Mouse (Mus musculus) common myeloid progenitor, adult 5-6 weeks (primary cell): Measurements from ENCODE around the gene Cilp. TPM values are rescaled to one million over a fixed set of nuclear protein-coding genes. Genes with fewer than 3 reads are reported as not detected.

Experiments used
- ATAC-seq: replicated peaks from 2 replicates; pipeline ENCODE4 v1.8.0; 2016; ENCODE audit warnings: low read depth, mild to moderate bottlenecking, moderate TSS enrichment, inconsistent platforms; ENCODE audit not compliant: poor library complexity, severe bottlenecking
- total RNA-seq: library from RNA; stranded (forward); fragments of 200-1000, 187-1606 nt; gene quantifications from 2 replicates; pipeline ENCODE4 v1.2.3, GENCODE M21; 2017

Cilp gene
- total RNA-seq, 1 experiment from 2014 or later = 0.14 TPM

GRCm38 (mm10) chr9:65289988-65290387 lies 25.0 kb downstream of the Cilp start:
- no peak for ATAC-seq

GRCm38 (mm10) chr9:65292421-65292820 lies 27.4 kb downstream of the Cilp start:
- no peak for ATAC-seq

- ATAC-seq = no peak
Measured at GRCm38 (mm10) chr9:65293119-65293518, 28.1 kb downstream of the Cilp start.

- no peak for ATAC-seq
Measured at GRCm38 (mm10) chr9:65293580-65293972, 28.6 kb downstream of the Cilp start.

DNA sequence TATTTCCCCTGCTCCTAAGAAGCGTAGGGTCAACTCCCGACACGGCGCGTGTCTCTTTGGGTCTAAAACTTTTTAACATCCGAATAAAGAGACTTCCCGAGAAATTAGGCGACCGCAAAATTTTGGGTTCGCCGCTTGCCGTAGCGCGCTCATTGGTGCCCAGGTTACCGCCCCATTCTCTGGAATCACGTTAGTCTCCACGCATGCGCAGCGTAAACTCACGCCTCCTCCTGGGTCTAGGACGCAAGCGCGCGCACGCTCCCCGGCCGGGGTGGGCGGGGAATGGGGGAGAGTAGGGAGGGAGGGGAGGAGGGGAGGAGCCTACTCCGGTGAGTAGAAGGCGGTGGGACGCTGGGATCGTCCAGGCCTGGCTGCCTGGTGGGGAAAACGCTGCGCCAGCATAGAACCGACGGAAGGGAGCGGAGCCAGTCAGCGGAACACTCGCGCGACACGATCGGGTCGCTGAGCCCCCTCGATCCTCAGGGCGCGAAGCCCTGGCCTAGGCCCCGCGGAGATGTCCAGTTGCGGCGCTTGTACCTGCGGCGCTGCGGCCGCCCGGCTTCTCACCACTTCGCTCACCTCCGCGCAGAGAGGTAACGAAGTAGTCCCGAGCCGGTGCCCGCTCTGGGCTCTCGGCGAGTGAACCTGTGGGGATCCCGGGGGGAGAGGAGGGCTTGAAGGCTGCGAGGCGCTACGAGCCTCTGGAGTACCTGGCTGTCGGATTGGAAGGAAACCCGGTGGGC lies 29.2 kb downstream of the Cilp start, which contains the start of gene Clpx:
Gene Clpx (plus strand): TSS at position 288 of the 743 bp plus-strand sequence.
- peak; percentile 96 for ATAC-seq

- no peak for ATAC-seq
Measured at GRCm38 (mm10) chr9:65294716-65295378, 29.9 kb downstream of the Cilp start.

- no peak for ATAC-seq
Measured at GRCm38 (mm10) chr9:65297056-65297455, 32.1 kb downstream of the Cilp start.

DNA sequence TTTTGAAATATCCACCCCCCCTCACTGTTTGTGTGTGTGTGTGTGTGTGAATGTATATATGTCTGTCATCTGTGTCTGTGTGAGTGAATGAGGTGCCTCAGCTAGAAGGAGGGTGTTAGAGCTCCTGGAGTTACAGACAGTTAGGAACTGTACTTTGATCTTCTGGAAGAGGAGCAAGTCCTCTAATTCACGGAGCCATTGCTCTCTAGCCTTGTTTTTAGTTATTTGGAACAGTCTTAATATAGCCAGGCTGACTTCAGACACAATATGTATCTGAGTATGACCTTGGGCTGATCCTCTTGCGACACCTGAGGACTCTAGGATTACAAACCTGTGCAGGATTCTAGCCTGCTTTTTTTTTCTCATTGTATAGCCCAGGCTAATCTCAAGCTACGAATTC lies 33.8 kb downstream of the Cilp start:
- ATAC-seq = no peak

DNA sequence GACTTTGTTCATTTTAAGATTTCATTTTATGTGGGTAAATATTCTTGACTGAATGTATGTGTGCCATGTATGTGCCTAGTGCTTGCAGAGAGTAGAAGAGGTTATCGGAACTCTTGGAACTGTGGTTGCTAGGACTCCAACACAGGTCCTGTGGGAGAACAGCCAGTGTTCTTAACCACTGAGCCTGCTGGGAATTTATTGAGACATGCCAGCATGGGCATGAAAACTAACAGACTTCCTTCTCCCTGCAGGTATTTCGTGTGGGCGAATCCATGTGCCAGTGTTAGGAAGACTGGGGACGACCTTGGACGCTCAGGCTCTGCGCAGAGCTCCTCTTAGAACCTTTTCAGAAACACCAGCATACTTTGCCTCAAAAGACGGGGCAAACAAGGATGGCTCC lies 34.7 kb downstream of the Cilp start:
- ATAC-seq = no peak

DNA sequence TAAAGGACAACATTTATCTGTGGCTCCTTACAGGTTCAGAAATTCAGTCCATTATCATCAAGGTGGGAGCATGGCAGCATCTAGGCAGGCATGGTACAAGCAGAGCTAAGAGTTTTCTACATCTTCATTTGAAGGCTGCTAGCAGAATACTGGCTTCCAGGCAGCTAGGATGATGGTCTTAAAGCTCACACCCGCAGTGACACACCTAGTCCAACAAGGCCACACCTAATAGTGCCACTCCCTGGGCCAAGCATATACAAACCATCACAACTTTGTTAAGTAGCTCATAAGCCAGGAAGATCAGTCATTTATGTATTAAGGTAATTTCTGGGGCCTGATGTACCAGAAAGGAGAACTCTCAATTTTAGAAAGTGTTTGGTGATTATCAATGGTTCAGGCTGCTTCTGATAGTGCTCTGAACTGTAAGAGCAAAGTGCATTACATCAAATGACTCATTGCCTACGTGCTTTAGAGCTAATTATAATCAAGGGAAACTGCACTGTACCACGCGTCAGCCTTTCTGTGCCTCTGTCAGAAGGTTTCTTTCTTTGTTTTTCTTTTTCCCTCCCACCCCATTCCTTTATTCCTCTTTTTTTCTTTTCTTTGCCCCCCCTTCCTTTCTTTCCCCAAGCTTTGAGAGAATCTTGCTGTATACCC lies 37.5 kb downstream of the Cilp start:
- no peak for ATAC-seq

- no peak for ATAC-seq
Measured at GRCm38 (mm10) chr9:65303586-65303985, 38.6 kb downstream of the Cilp start.

DNA sequence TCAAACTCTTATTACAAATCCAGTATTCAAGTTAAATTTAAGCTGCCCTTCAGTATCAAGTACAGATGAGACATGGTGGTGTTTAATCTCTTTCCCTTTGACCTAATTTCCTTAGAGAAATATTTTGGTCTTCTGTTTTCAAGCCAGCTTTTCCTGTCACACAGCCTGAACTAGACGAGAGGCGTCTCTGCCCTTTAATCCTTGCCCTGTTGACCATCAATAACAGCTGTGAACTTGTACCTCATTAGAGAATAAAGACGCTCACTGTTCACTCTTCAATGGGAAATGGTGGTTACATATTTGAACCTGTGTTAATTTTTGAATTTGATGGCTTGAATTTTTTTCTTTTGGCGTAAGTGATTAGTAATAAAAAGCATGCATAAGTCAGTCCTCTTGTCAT lies 39.3 kb downstream of the Cilp start:
- no peak for ATAC-seq

DNA sequence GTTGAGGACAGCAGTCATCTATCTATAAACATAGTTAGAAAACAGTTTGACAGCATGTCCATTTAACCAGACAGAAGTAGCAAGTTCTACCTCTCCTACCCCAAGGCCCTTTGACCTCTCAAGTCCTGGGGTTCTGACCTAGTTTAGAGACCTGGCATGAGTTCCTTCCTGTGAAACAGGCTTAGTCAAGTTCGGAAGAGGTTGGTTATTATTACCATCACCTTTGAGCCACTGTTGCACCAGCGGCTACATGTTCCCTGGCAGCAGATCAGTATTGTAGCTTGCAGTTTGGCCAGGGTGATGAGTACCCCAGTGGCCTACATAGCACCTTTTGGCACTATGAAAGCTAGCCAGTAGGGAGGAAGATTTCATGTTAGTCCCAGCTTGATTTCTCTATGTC lies 41.7 kb downstream of the Cilp start:
- no peak for ATAC-seq

- no peak for ATAC-seq
Measured at GRCm38 (mm10) chr9:65308011-65308410, 43.0 kb downstream of the Cilp start.

DNA sequence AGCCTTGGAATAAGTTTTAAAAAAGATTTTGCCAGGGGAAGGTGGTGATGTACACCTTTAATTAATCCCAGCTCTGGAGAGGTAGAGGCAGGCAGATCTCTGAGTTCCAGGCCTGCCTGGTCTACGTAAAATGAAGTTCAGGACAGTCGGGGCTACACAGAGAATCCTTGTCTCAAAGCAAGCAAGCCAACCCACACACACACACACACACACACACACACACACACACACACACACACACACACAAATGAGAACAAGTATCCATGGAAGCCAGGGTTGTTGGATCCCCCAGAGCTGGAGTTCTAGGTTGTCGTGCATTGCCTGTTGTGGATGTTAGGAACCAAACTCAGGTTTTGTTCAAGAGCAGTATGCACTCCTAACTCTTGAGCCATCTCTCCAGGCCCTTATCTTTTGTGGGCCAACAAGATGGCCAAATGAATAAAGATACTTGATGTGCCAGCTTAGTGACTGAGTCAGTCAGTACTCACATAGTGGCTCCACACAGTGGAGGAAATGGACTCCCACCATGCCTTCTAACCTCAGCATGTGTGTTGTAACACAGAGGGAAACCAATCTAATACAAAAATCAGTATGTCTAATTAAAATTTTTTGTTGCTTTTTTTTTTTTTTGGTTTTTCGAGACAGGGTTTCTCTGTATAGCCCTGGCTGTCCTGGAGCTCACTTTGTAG lies 47.8 kb downstream of the Cilp start:
- no peak for ATAC-seq

GRCm38 (mm10) chr9:65313846-65314245 lies 48.9 kb downstream of the Cilp start:
- no peak for ATAC-seq

GRCm38 (mm10) chr9:65322255-65322900 lies 57.4 kb downstream of the Cilp start:
- ATAC-seq = no peak

- ATAC-seq = no peak
Measured at GRCm38 (mm10) chr9:65325971-65326370, 61.0 kb downstream of the Cilp start.

DNA sequence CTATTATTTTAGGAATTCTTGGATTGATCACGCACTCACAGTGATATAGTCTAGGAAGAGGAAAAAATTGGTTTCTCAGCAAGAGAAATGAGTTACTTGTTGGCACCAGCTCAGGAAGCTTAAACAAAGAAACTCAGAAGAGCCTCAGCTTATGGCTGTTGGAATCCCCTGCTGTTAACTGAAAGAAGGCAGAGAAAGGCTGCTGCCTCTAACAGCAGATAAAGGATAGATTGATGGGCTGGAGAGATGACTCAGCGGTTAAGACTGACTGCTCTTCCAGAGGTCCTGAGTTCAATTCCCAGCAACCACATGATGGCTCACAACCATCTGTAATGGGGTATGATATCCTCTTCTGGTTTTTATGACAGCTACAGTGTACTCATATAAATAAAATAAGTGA lies 62.4 kb downstream of the Cilp start:
- no peak for ATAC-seq
